Mouse (Mus musculus) spleen, postnatal 0 days (tissue): ENCODE measurements around the gene Gm5662. TPM values are rescaled to one million over a fixed set of nuclear protein-coding genes. Genes with fewer than 3 reads are reported as not detected.

ENCODE experiments used
- polyA plus RNA-seq: library from polyadenylated mRNA; unstranded; fragments of >200 nt; fragmentation: Nextera tagmentation; extraction: Ambion mirVana; gene quantifications from 2 replicates; pipeline ENCODE4 v1.2.1, GENCODE M21; 2015

Gm5662 gene
- polyA plus RNA-seq = not detected in 2 replicates

DNA sequence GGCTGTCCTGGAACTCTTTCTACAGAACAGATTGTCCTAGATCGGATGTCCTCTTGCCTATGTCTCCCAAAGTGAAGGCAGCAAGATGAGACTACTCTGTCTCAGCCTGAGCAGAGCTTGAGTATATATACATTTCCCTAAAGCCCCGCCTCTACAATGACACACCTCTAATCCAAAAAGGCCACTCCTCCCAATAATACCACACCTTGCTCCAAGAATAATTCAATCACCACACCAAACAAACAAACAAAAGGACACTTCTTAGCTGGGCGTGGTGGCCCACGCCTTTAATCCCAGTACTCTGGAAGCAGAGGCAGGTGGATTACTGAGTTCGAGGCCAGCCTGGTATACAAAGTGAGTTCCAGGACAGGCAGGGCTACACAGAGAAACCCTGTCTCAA lies at the start of gene Gm5662:
TSS of gene Gm5662 (minus strand) at position 101 of the 400 bp plus-strand sequence.

GRCm38 (mm10) chr12:88323926-88324325 lies 49.6 kb upstream of the Gm5662 start, which contains the start of gene Gm5039:
TSS of gene Gm5039 (minus strand) at chr12:88324026.

DNA sequence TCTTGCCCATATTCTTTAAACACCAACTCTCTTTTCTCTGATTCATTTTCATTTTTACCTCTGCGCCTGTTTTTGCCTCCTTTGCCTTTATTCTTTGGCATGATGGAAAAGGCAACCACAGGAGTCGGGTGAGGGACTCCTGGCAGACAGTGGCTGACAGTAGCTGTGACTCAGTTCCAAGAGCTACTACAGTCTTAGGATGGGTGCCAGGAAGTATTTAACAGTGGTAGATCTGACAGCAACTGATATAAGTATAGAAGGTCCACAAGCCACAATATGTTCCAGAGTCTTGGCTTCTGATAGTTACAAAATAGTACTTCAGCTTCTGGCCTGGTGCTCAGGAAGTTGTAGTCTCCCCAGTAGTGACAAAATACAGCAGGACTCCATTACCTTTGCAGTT lies 24.3 kb downstream of the Gm5662 start, which contains the start of gene Gm8332:
TSS of gene Gm8332 (minus strand) at position 101 of the 400 bp plus-strand sequence.

Other genes with a start within 250 kb of the Gm5662 start
- not detected in 2 replicates for gene Gm2056, start 247.5 kb downstream of the Gm5662 start, polyA plus RNA-seq
- not detected in 2 replicates for gene Gm16368, start 190.8 kb downstream of the Gm5662 start, polyA plus RNA-seq
- gene Gm10436, start 92.4 kb downstream of the Gm5662 start, polyA plus RNA-seq = not detected in 2 replicates
- gene Gm8332, start 24.4 kb downstream of the Gm5662 start, polyA plus RNA-seq = not detected in 2 replicates
- gene Gm5039, start 49.5 kb upstream of the Gm5662 start, polyA plus RNA-seq = not detected in 2 replicates
- 6.5 and 8.3 TPM in 2 replicates for gene Adck1, start 86.1 kb upstream of the Gm5662 start, polyA plus RNA-seq